Mouse (Mus musculus): Measurements from ENCODE around the gene Slc7a5. TPM values are rescaled to one million over a fixed set of nuclear protein-coding genes. Genes with fewer than 3 reads are reported as not detected.

Slc7a5 gene
- polyA plus RNA-seq, 1 experiment from 2014 or later = 37.1 TPM

DNA sequence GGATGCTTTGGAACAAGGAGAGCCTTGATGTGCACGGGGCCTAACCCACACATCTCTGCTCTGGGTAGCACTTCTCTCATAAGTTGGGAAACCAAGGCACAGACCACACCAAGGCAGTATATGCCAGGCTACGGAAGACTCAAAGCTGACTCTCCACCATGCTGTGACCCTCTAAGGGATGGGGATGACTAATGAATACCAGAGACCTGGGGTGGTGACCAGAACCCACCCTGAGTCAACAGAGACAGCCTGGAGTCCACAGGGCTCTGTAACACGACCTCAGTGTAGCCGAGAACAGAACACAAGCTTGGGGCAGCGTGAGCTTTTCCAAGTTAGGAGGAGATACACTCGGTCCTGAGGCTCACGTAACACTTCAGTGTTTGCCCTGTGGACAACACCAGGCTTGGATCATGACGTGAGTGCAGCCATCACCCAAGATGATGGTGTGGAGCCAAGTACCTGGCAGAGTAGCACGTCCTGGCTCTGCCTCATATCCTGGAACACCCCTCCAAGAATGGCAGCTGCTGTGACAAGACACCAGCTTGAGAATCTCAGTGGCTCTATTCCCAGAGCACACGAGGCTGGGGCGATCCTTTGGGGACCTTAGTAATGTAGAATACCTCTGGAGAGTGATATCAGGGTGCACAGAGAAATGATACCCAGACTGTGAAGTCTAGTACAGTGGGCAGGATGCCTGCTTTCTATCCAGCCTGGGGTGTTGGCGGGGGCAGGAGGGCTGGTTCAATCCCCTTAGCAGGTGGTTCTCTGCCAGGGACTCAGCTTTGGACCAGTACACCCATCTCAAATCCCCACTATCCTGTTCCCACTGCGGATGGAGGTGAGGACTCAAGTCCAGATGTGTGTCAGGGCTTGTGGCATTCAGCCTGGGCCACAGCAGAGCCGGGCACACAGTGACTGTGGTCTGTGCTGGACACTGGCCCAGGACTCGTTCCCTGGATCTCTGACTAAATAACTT lies 17.4 kb downstream of the Slc7a5 start:
- DNase-seq (ENCODE audit: low spot score) = no peak

GRCm38 (mm10) chr8:121889317-121889716 lies 18.2 kb downstream of the Slc7a5 start:
- no peak for DNase-seq (ENCODE audit: low spot score)
- Histone ChIP-seq H3K9me3 (ENCODE audit: control insufficient read depth, low read length) (no peaks in the 10 kb centered on the region), H3K27ac (ENCODE audit: low read depth, low read length) (no peak overlapping the region), H3K4me3 (ENCODE audit: low read depth, low read length) (no peak overlapping the region), H3K27me3 (ENCODE audit: control insufficient read depth, insufficient read depth, low read length) (no peaks in the 10 kb centered on the region), H3K9ac (ENCODE audit: low read length) (no peak overlapping the region), H3K4me2 (ENCODE audit: low read depth, low read length, severe bottlenecking) (no peak overlapping the region), H3K4me1 (replicated peaks; ENCODE audit: control insufficient read depth, insufficient read depth, low read length) (no peaks in the 10 kb centered on the region), H3K36me3 (ENCODE audit: control insufficient read depth, insufficient read depth, low read length) (no peaks in the 10 kb centered on the region; the same call in 1 of the 2 replicates)
- ATAC-seq (replicated peaks; ENCODE audit: low FRiP score) = no peak
- 94% methylated on average over 1 of the region's 1 CpGs for WGBS

More for the DNA sequence above, 17.4 kb downstream of the Slc7a5 start:
- Histone ChIP-seq H3K9ac (ENCODE audit: low read length) (no peak overlapping the region), H3K4me1 (replicated peaks; ENCODE audit: control insufficient read depth, insufficient read depth, low read length) (no peaks in the 10 kb centered on the region), H3K4me3 (ENCODE audit: low read depth, low read length) (no peak overlapping the region), H3K9me3 (ENCODE audit: control insufficient read depth, low read length) (no peaks in the 10 kb centered on the region), H3K36me3 (ENCODE audit: control insufficient read depth, insufficient read depth, low read length) (no peaks in the 10 kb centered on the region; the same call in 1 of the 2 replicates), H3K4me2 (ENCODE audit: low read depth, low read length, severe bottlenecking) (no peak overlapping the region), H3K27me3 (ENCODE audit: control insufficient read depth, insufficient read depth, low read length) (no peaks in the 10 kb centered on the region), H3K27ac (ENCODE audit: low read depth, low read length) (no peak overlapping the region)
- no peak for ATAC-seq (replicated peaks; ENCODE audit: low FRiP score)
- WGBS = 86% methylated on average over 15 of the region's 15 CpGs

DNA sequence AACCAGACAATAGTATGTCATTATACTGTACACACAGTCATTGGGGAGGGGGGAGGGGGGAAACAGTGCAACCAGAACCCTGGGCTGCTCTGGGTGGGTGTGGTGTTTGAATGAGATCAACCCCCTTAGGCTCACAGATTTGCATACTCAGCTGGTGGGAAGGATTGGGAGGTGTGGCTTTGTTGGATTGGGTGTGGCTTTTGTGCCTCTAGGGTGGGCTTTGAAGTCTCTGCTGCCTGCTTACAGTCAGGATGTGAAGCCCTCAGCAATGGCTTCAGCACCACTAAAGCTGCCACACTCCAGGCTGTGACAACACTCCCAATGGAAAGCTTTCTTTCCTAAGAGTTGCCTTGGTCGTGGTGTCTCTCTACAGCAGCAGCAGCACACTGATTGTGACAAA lies 19.9 kb downstream of the Slc7a5 start:
- 67% methylated on average over 1 of the region's 1 CpGs for WGBS
- H3K4me3 ChIP-seq (ENCODE audit: low read depth, low read length) = no peak overlapping the region
- H3K4me2 ChIP-seq (ENCODE audit: low read depth, low read length, severe bottlenecking) = no peak overlapping the region
- H3K27me3 ChIP-seq (ENCODE audit: control insufficient read depth, insufficient read depth, low read length) = no peaks in the 10 kb centered on the region
- ATAC-seq (replicated peaks; ENCODE audit: low FRiP score) (no peak), DNase-seq (ENCODE audit: low spot score) (no peak)
- no peaks in the 10 kb centered on the region for H3K4me1 ChIP-seq (replicated peaks; ENCODE audit: control insufficient read depth, insufficient read depth, low read length)
- no peaks in the 10 kb centered on the region; the same call in 1 of the 2 replicates for H3K36me3 ChIP-seq (ENCODE audit: control insufficient read depth, insufficient read depth, low read length)
- no peaks in the 10 kb centered on the region for H3K9me3 ChIP-seq (ENCODE audit: control insufficient read depth, low read length)
- H3K9ac ChIP-seq (ENCODE audit: low read length) = no peak overlapping the region
- H3K27ac ChIP-seq (ENCODE audit: low read depth, low read length) = no peak overlapping the region

DNA sequence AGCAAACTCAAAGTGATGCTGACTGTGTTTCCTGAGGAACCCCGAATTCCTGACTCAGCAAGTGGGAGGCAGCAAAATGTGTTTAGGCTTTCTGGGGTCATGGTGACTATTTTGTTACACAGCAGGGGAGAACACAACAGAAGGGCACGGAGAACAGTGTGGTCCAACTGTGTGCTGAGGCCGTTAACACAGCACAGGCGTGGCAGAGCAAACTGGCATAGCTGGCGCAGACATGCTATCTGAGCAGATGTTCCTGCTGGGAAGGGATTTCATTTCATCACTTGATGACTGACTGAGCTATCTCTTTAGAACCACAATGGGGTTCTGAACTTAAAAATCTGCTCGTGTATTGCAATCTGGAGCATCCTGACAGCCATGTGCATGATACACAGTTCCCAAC lies 22.1 kb downstream of the Slc7a5 start:
- DNase-seq (ENCODE audit: low spot score) = no peak
- Histone ChIP-seq H3K4me1 (replicated peaks; ENCODE audit: control insufficient read depth, insufficient read depth, low read length) (no peaks in the 10 kb centered on the region), H3K27ac (ENCODE audit: low read depth, low read length) (no peak overlapping the region), H3K4me3 (ENCODE audit: low read depth, low read length) (no peak overlapping the region), H3K4me2 (ENCODE audit: low read depth, low read length, severe bottlenecking) (no peak overlapping the region), H3K27me3 (ENCODE audit: control insufficient read depth, insufficient read depth, low read length) (no peaks in the 10 kb centered on the region), H3K9me3 (ENCODE audit: control insufficient read depth, low read length) (no peaks in the 10 kb centered on the region), H3K9ac (ENCODE audit: low read length) (no peak overlapping the region), H3K36me3 (ENCODE audit: control insufficient read depth, insufficient read depth, low read length) (no peaks in the 10 kb centered on the region; the same call in 1 of the 2 replicates)
- ATAC-seq (replicated peaks; ENCODE audit: low FRiP score) = no peak
- WGBS = 87% methylated on average over 6 of the region's 6 CpGs

DNA sequence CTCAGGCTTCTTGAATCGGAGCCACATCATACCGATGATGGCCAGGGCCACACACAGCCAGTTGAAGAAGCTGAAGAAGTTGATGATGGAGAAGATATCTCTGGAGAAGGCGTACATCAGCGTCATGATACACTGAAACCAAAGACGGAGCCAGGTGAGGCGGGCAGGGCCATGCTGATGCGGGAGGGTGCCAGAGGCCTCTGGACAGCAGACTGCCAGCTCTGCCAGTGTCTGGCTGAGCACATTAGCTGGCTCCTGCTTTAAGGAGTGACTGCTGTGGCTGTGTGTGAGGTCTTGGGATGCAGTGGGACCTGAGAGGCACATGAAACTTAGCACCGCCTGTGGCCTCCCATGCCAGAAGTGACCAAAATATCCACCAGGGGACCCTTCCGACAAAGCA lies 22.5 kb downstream of the Slc7a5 start:
- Histone ChIP-seq H3K4me3 (ENCODE audit: low read depth, low read length) (no peak overlapping the region), H3K27ac (ENCODE audit: low read depth, low read length) (no peak overlapping the region), H3K9ac (ENCODE audit: low read length) (no peak overlapping the region), H3K4me2 (ENCODE audit: low read depth, low read length, severe bottlenecking) (no peak overlapping the region), H3K9me3 (ENCODE audit: control insufficient read depth, low read length) (no peaks in the 10 kb centered on the region), H3K36me3 (ENCODE audit: control insufficient read depth, insufficient read depth, low read length) (no peaks in the 10 kb centered on the region; the same call in 1 of the 2 replicates), H3K4me1 (replicated peaks; ENCODE audit: control insufficient read depth, insufficient read depth, low read length) (no peaks in the 10 kb centered on the region), H3K27me3 (ENCODE audit: control insufficient read depth, insufficient read depth, low read length) (no peaks in the 10 kb centered on the region)
- 97% methylated on average over 9 of the region's 9 CpGs for WGBS
- DNase-seq (ENCODE audit: low spot score) (no peak), ATAC-seq (replicated peaks; ENCODE audit: low FRiP score) (no peak)

GRCm38 (mm10) chr8:121884181-121884580 lies 23.3 kb downstream of the Slc7a5 start:
- H3K9ac ChIP-seq (ENCODE audit: low read length) = no peak overlapping the region
- H3K9me3 ChIP-seq (ENCODE audit: control insufficient read depth, low read length) = no peaks in the 10 kb centered on the region
- WGBS = 80% methylated on average over 3 of the region's 3 CpGs
- H3K4me2 ChIP-seq (ENCODE audit: low read depth, low read length, severe bottlenecking) = no peak overlapping the region
- H3K36me3 ChIP-seq (ENCODE audit: control insufficient read depth, insufficient read depth, low read length) = no peaks in the 10 kb centered on the region; the same call in 1 of the 2 replicates
- no peaks in the 10 kb centered on the region for H3K27me3 ChIP-seq (ENCODE audit: control insufficient read depth, insufficient read depth, low read length)
- H3K4me1 ChIP-seq (replicated peaks; ENCODE audit: control insufficient read depth, insufficient read depth, low read length) = no peaks in the 10 kb centered on the region
- ATAC-seq (replicated peaks; ENCODE audit: low FRiP score) (no peak), DNase-seq (ENCODE audit: low spot score) (no peak)
- no peak overlapping the region for H3K4me3 ChIP-seq (ENCODE audit: low read depth, low read length)
- no peak overlapping the region for H3K27ac ChIP-seq (ENCODE audit: low read depth, low read length)

DNA sequence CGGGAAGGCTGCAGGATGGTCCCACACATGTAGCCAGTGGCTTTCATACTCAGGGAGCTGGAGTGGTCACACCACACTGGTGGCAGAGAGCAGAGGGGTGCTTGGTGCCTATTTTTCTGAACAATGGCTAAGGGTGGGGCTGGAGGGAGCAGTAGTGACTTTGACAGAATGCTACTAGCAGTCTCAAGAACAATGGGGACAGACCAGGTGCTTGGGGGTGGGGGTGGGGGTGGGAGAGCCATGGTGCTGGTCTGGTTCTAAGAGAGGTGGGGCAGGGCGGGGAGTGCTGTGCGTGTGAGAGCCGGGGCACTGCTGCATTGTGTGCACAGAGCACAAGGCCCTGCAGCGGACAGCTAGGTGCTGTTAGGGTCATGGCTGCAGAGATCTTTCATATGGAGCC lies 25.6 kb downstream of the Slc7a5 start:
- no peak for ATAC-seq (replicated peaks; ENCODE audit: low FRiP score)
- no peak for DNase-seq (ENCODE audit: low spot score)
- Histone ChIP-seq H3K36me3 (ENCODE audit: control insufficient read depth, insufficient read depth, low read length) (no peaks in the 10 kb centered on the region; the same call in 1 of the 2 replicates), H3K9ac (ENCODE audit: low read length) (no peak overlapping the region), H3K4me2 (ENCODE audit: low read depth, low read length, severe bottlenecking) (no peak overlapping the region), H3K9me3 (ENCODE audit: control insufficient read depth, low read length) (no peaks in the 10 kb centered on the region), H3K27ac (ENCODE audit: low read depth, low read length) (no peak overlapping the region), H3K4me1 (replicated peaks; ENCODE audit: control insufficient read depth, insufficient read depth, low read length) (no peaks in the 10 kb centered on the region), H3K4me3 (ENCODE audit: low read depth, low read length) (no peak overlapping the region), H3K27me3 (ENCODE audit: control insufficient read depth, insufficient read depth, low read length) (no peaks in the 10 kb centered on the region)
- WGBS = 90% methylated on average over 5 of the region's 5 CpGs

GRCm38 (mm10) chr8:121880818-121881217 lies 26.7 kb downstream of the Slc7a5 start:
- Histone ChIP-seq H3K9me3 (ENCODE audit: control insufficient read depth, low read length) (no peaks in the 10 kb centered on the region), H3K4me2 (ENCODE audit: low read depth, low read length, severe bottlenecking) (no peak overlapping the region), H3K4me3 (ENCODE audit: low read depth, low read length) (no peak overlapping the region), H3K27ac (ENCODE audit: low read depth, low read length) (no peak overlapping the region), H3K27me3 (ENCODE audit: control insufficient read depth, insufficient read depth, low read length) (no peaks in the 10 kb centered on the region), H3K36me3 (ENCODE audit: control insufficient read depth, insufficient read depth, low read length) (no peaks in the 10 kb centered on the region; the same call in 1 of the 2 replicates), H3K9ac (ENCODE audit: low read length) (no peak overlapping the region), H3K4me1 (replicated peaks; ENCODE audit: control insufficient read depth, insufficient read depth, low read length) (no peaks in the 10 kb centered on the region)
- WGBS = 81% methylated on average over 1 of the region's 1 CpGs
- ATAC-seq (replicated peaks; ENCODE audit: low FRiP score) (no peak), DNase-seq (ENCODE audit: low spot score) (no peak)

Measured in forebrain, embryonic 11.5 days (tissue).